Mouse (Mus musculus) urinary bladder, postnatal 25 days (tissue): ENCODE measurements at regions not wholly inside any gene's neighbourhood (a gene's known extent, or its start where the extent isn't known, plus 50 kb on each side); places are given as distances from the start of the nearest gene placed in this dataset.

Experiments used
- DNase-seq: peaks from one replicate; pipeline ENCODE4 v3.0.0; 2022; ENCODE audit warnings: low spot score

GRCm38 (mm10) chr7:36095258-36096130 is 292.7 kb upstream of the Zfp507 start:
- DNase-seq: peak; percentile 22

GRCm38 (mm10) chr7:36091132-36091531 is 288.3 kb upstream of the Zfp507 start:
- no peak for DNase-seq

GRCm38 (mm10) chr7:36090291-36091123 is 287.7 kb upstream of the Zfp507 start:
- no peak for DNase-seq

- DNase-seq: no peak
These were observed 284.8 kb upstream of the Zfp507 start for GRCm38 (mm10) chr7:36087598-36087997.

- DNase-seq: no peak
These were observed 275.9 kb upstream of the Zfp507 start for GRCm38 (mm10) chr7:36078666-36079065.

GRCm38 (mm10) chr7:36078089-36078654 is 275.4 kb upstream of the Zfp507 start:
- DNase-seq: no peak

- DNase-seq: no peak
These were observed 274.5 kb upstream of the Zfp507 start for GRCm38 (mm10) chr7:36077271-36077670.

- DNase-seq: no peak
These were observed 273.2 kb upstream of the Zfp507 start for GRCm38 (mm10) chr7:36076021-36076441.

- peak; percentile 21 for DNase-seq
These were observed 269.0 kb upstream of the Zfp507 start for GRCm38 (mm10) chr7:36071774-36072173.

GRCm38 (mm10) chr7:36066725-36067124 is 263.9 kb upstream of the Zfp507 start:
- no peak for DNase-seq

- no peak for DNase-seq
These were observed 258.9 kb upstream of the Zfp507 start for GRCm38 (mm10) chr7:36061679-36062078.

GRCm38 (mm10) chr7:36060426-36060825 is 257.6 kb upstream of the Zfp507 start:
- no peak for DNase-seq

- DNase-seq: no peak
These were observed 243.2 kb upstream of the Zfp507 start for GRCm38 (mm10) chr7:36046053-36046452.

GRCm38 (mm10) chr7:36031881-36032280 is 229.1 kb upstream of the Zfp507 start:
- DNase-seq: no peak

GRCm38 (mm10) chr7:36023015-36023414 is 220.2 kb upstream of the Zfp507 start:
- DNase-seq: no peak

GRCm38 (mm10) chr7:36022489-36022888 is 219.7 kb upstream of the Zfp507 start:
- no peak for DNase-seq

- DNase-seq: no peak
These were observed 214.3 kb upstream of the Zfp507 start for GRCm38 (mm10) chr7:36016926-36017753.

- no peak for DNase-seq
These were observed 193.8 kb upstream of the Zfp507 start for GRCm38 (mm10) chr7:35996609-35997008.

GRCm38 (mm10) chr7:35992511-35992910 is 189.7 kb upstream of the Zfp507 start:
- no peak for DNase-seq

- no peak for DNase-seq
These were observed 188.3 kb upstream of the Zfp507 start for GRCm38 (mm10) chr7:35991141-35991540.

GRCm38 (mm10) chr7:35989456-35989855 is 186.7 kb upstream of the Zfp507 start:
- DNase-seq: no peak
